Mouse (Mus musculus): ENCODE measurements around the gene Ppp1r2.

DNA sequence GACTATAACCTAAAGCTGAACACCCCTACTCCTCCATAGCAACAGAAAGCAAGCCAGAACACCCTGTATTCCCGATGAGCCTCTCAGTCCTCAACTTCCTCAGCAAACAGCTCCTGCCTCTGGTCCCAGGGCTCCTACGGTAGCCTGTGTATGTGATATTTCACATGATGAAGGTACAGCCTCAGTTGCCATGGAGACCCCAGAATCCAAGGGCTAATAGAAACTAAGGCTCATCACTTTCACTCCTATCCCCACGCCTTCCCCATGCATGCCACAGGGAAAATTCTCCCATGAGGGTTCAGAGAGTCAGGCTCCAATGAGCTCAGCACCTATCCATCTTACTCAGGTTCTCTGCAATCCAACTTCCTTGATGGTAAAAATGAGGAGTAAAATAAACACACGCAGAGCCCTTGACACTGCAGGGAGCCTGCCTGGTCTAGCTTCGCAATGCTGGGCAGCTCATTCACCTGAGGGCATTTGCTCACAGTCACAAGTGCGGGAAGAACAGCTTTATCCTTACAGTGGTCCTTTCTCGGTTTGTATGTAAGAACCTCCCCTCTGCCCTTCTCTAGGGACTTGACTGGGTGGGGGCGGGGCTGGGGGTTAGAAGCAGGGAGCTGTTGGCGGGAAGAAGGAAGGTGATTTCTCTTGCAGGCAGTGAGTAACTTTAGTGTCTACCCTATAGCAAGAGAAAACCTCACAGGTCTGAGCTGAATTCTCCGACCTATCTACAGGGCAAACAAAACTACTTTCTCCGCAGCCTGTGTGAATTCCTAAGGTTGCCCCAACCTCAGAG lies 24.3 kb upstream of the Ppp1r2 start:
- TF ChIP-seq CTCF (IDR thresholded peaks at IDR 0.05): no peak
- no peak for TF ChIP-seq EP300 (IDR thresholded peaks at IDR 0.05)

Measured in lung, postnatal 0 days (tissue).